Mouse (Mus musculus) hindbrain, embryonic 14.5 days (tissue): ENCODE data around the gene Vps53. TPM values are rescaled to one million over a fixed set of nuclear protein-coding genes. Genes with fewer than 3 reads are reported as not detected.
A peak's percentile ranks its signal among the peaks of the same experiment; 100 is the strongest.

ENCODE experiments used
- ATAC-seq: fragments of 200-750 bp; cut with Nextera tagmentation; 2 replicates; pipeline ENCODE4 v1.8.0; 2017; ENCODE audit warnings: moderate number of reproducible peaks, mild to moderate bottlenecking, moderate TSS enrichment, moderate library complexity; ENCODE audit not compliant: low FRiP score
- DNase-seq: peaks from one replicate; pipeline ENCODE4 v3.0.0-alpha.2; 2015; ENCODE audit warnings: low spot score
- H3K27ac ChIP-seq: fragments of 300-500 bp; sonication (generic); 2 replicates; pipeline ENCODE4 v1.5.1; 2014; ENCODE audit warnings: mild to moderate bottlenecking, moderate library complexity
- H3K27me3 ChIP-seq: fragments of 300-500 bp; sonication (generic); 2 replicates; pipeline ENCODE4 v1.6.1; 2014; ENCODE audit warnings: mild to moderate bottlenecking, low read length, mixed read lengths; ENCODE audit not compliant: control insufficient read depth, insufficient read depth
- H3K36me3 ChIP-seq: fragments of 300-500 bp; sonication (generic); replicated peaks from 2 replicates; pipeline ENCODE4 v1.6.1; 2014; ENCODE audit not compliant: control insufficient read depth, insufficient read depth
- H3K4me1 ChIP-seq: fragments of 300-500 bp; sonication (generic); replicated peaks from 2 replicates; pipeline ENCODE4 v1.6.1; 2014; ENCODE audit warnings: antibody characterized with exemption, low read length, mixed read lengths; ENCODE audit not compliant: control insufficient read depth, insufficient read depth
- H3K4me2 ChIP-seq: fragments of 300-500 bp; sonication (generic); replicated peaks from 2 replicates; pipeline ENCODE4 v1.6.1; 2014; ENCODE audit warnings: mild to moderate bottlenecking, moderate library complexity
- H3K4me3 ChIP-seq: fragments of 300-500 bp; sonication (generic); replicated peaks from 2 replicates; pipeline ENCODE4 v1.5.1; 2014; ENCODE audit warnings: mild to moderate bottlenecking, low read length
- H3K9ac ChIP-seq: fragments of 300-500 bp; sonication (generic); 2 replicates; pipeline ENCODE4 v1.6.1; 2014
- H3K9me3 ChIP-seq: fragments of 300-500 bp; sonication (generic); 2 replicates; pipeline ENCODE4 v1.6.1; 2016; ENCODE audit warnings: low read length; ENCODE audit not compliant: control insufficient read depth
- WGBS: fragments of 180-500 bp; shearing (Covaris S2); extraction: QIAGEN DNeasy Blood & Tissue Kit; methylation state at CpG from one replicate; pipeline ENCODE4 v1.1.7; 2014; 5-methylcytosine and 5-hydroxymethylcytosine counted together
- polyA plus RNA-seq: library from polyadenylated mRNA; unstranded; fragments of >200 nt; fragmentation: Nextera tagmentation; extraction: Ambion mirVana; gene quantifications from 2 replicates; pipeline ENCODE4 v1.2.1, GENCODE M21; 2014

The Vps53 gene
- polyA plus RNA-seq, 1 experiment from 2014 or later = 67.0 TPM

DNA sequence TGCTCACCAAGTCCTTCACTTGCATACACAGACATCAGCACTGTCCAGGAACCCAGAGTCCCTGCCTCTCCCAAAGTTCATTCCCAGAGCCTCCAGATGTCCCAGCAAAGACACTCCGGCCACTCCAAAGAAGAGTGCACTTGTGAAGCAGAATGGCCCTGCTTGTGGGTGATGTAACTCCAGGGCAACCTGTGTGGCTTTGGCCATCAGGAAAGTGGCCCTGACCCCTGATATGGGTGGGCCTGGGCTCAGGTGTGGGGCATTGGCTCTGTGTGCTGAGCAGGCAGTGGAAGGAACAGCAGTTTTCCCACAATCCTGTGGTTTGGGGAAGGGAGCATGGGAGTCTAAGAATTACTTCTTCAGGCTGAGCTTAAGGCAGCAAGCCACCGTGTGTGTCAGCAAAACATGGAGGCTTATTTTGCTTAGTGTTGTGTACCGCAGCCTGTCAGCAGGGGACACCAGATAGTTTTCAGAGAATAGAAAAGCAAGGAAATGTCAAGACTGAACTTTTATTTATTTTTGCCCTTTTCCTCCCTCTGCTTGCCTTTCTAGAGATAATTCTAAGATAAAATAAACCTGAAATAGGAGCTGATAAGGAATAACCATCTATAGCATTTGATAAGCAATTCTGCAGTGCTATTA, 178.1 kb downstream of the Vps53 start:
- Histone ChIP-seq H3K36me3 (no peaks in the 10 kb centered on the region), H3K4me2 (no peak overlapping the region), H3K27ac (no peak overlapping the region), H3K9ac (no peak overlapping the region), H3K9me3 (no peaks in the 10 kb centered on the region), H3K4me3 (no peak overlapping the region), H3K4me1 (peaks cover 9% of the 10 kb centered on the region; the same call in 1 of the 2 replicates), H3K27me3 (0 out of 2 replicates have a peak, but pooled peaks cover 3% of the 10 kb centered on the region)
- DNase-seq (no peak), ATAC-seq (no peak)
- 60% methylated on average over 3 of the region's 3 CpGs for WGBS

DNA sequence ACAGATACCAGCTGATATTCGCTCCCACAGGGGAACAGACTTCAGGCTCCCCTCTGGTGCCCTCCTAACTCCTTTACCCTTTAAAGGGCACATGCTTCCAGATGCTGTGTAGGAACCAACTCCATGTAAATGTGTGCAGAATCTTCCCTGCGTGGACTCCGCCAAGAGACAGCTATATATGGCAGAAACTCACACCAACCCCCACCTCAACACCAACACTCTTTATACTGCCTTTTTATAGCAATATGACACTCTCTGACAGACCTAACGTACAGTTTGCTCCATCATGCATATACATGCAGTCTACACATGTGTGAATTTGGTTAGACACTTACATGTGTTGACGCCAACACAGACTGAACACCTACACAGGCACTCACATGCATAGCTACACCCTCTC, 178.7 kb downstream of the Vps53 start:
- Histone ChIP-seq H3K36me3 (no peaks in the 10 kb centered on the region), H3K4me3 (no peak overlapping the region), H3K27me3 (0 out of 2 replicates have a peak, but pooled peaks cover 3% of the 10 kb centered on the region), H3K4me1 (peaks cover 9% of the 10 kb centered on the region; the same call in 1 of the 2 replicates), H3K9me3 (no peaks in the 10 kb centered on the region), H3K27ac (no peak overlapping the region), H3K9ac (no peak overlapping the region), H3K4me2 (no peak overlapping the region)
- no peak for ATAC-seq
- DNase-seq = no peak
- 88% methylated on average over 5 of the region's 5 CpGs for WGBS

DNA sequence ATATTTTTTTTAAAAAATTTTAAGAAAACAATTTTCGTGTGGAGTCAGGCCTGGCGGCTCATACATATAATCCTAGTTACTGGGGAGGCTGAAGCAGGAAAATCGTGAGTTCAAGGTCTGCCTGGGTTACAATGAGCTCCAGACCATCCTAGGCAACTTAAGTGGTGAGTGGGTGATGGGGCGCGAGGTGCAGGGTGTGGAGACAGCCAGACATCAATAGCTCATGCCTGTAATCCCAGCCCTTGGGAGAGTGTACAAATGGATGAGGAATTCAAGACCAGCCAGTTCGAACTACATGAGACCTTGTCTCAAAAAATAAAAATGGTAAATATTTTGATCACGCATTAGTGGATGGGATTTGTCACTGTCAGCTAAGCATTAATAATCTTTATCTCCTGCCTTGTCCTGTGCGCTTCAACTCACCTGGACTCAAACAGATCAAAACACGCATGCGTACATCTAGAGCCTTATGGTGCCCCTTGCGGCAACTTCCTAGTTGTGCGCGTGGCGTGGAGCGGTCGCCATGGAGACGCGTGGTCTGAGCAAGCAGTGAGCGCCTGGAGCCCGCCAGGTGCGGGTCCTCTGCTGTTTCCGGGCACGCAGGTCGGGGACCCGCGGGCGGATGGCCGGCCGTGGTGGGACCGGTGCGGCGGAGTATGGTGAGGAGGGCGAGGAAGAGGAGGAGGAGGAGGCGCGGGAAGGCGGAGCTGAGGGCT, 179.8 kb downstream of the Vps53 start, which contains the start of gene 1700016K19Rik:
Gene 1700016K19Rik (plus strand): TSS at position 473 of the 716 bp plus-strand sequence.
- Histone ChIP-seq H3K4me3 (peak within 1 kb of the TSS; percentile 59), H3K4me2 (peak within 1 kb of the TSS; percentile 89), H3K9ac (peak within 1 kb of the TSS; percentile 61), H3K27ac (no peak within 1 kb of the TSS), H3K36me3 (no peaks in the 10 kb centered on the region), H3K9me3 (no peaks in the 10 kb centered on the region), H3K27me3 (0 out of 2 replicates have a peak, but pooled peaks cover 3% of the 10 kb centered on the region), H3K4me1 (peaks cover 9% of the 10 kb centered on the region; the same call in 1 of the 2 replicates)
- DNase-seq (peak; percentile 86), ATAC-seq (peak; percentile 65)
- WGBS = 13% methylated on average over 35 of the region's 36 CpGs

Other genes with a start within 250 kb of the Vps53 start
- 2.9 and 3.3 TPM in 2 replicates for gene Rph3al, start 241.2 kb downstream of the Vps53 start, polyA plus RNA-seq
- 3.9 and 5.5 TPM in 2 replicates for gene 1700016K19Rik, start 179.7 kb downstream of the Vps53 start, polyA plus RNA-seq
- gene Rflnb, start 151.9 kb downstream of the Vps53 start, polyA plus RNA-seq = 9.0 and 9.5 TPM in 2 replicates
- 29.3 and 30.1 TPM in 2 replicates for gene Fam57a, start within 50 bp of the Vps53 start, polyA plus RNA-seq
- gene Dbil5, start 38.0 kb upstream of the Vps53 start, polyA plus RNA-seq = 0.62 TPM in 1 of 2 replicates, not detected in the other
- gene Gemin4, start 38.0 kb upstream of the Vps53 start, polyA plus RNA-seq = 13.9 and 19.7 TPM in 2 replicates
- 23.3 and 25.0 TPM in 2 replicates for gene Mrm3, start 64.1 kb upstream of the Vps53 start, polyA plus RNA-seq
- gene Glod4, start 64.1 kb upstream of the Vps53 start, polyA plus RNA-seq = 127 TPM in 2 replicates
- 32.0 and 36.0 TPM in 2 replicates for gene Nxn, start 219.5 kb upstream of the Vps53 start, polyA plus RNA-seq
- 110 TPM in 2 replicates for gene Timm22, start 227.3 kb upstream of the Vps53 start, polyA plus RNA-seq